Mouse (Mus musculus): Measurements from ENCODE around the gene Mblac1.
A peak's percentile ranks its signal among the peaks of the same experiment; 100 is the strongest.

Gene Mblac1

GRCm38 (mm10) chr5:138193771-138194727 lies at the start of gene Mblac1:
Gene Mblac1 (plus strand): TSS chr5:138194314.
- DNase-seq (ENCODE audit: low spot score) = peak; percentile 77

GRCm38 (mm10) chr5:138154390-138154789 lies 39.7 kb upstream of the Mblac1 start:
- no peak for DNase-seq (ENCODE audit: low spot score)

GRCm38 (mm10) chr5:138155443-138155976 lies 38.6 kb upstream of the Mblac1 start, which contains the start of gene Zfp113:
Gene Zfp113 (minus strand): TSS chr5:138155744.
- peak; percentile 66 for DNase-seq (ENCODE audit: low spot score)

GRCm38 (mm10) chr5:138160224-138160762 lies 33.8 kb upstream of the Mblac1 start:
- DNase-seq (ENCODE audit: low spot score) = no peak

GRCm38 (mm10) chr5:138160842-138161665 lies 33.1 kb upstream of the Mblac1 start, which contains the start of gene Cops6:
Gene Cops6 (plus strand): TSS chr5:138161071.
- peak; percentile 94 for DNase-seq (ENCODE audit: low spot score)

- no peak for DNase-seq (ENCODE audit: low spot score)
Measured at GRCm38 (mm10) chr5:138163046-138163445, 31.1 kb upstream of the Mblac1 start.

- DNase-seq (ENCODE audit: low spot score) = no peak
Measured at GRCm38 (mm10) chr5:138163610-138164009, 30.5 kb upstream of the Mblac1 start.

- DNase-seq (ENCODE audit: low spot score) = no peak
Measured at GRCm38 (mm10) chr5:138165594-138165993, 28.5 kb upstream of the Mblac1 start.

- peak; percentile 95 for DNase-seq (ENCODE audit: low spot score)
Measured at GRCm38 (mm10) chr5:138170936-138171561, 23.1 kb upstream of the Mblac1 start.

GRCm38 (mm10) chr5:138171695-138172491 lies 22.2 kb upstream of the Mblac1 start, which contains the start of the genes Ap4m1 and Mcm7:
Gene Ap4m1 (plus strand): TSS chr5:138172002.
Gene Mcm7 (minus strand): TSS chr5:138172422.
- DNase-seq (ENCODE audit: low spot score) = peak; percentile 95

GRCm38 (mm10) chr5:138173217-138173616 lies 20.9 kb upstream of the Mblac1 start:
- no peak for DNase-seq (ENCODE audit: low spot score)

GRCm38 (mm10) chr5:138186950-138187638 lies 7.0 kb upstream of the Mblac1 start, which contains the start of the genes Taf6 and Cnpy4:
Gene Taf6 (minus strand): TSS chr5:138187451.
Gene Cnpy4 (plus strand): TSS chr5:138187485.
- peak; percentile 77 for DNase-seq (ENCODE audit: low spot score)

GRCm38 (mm10) chr5:138187661-138188306 lies 6.3 kb upstream of the Mblac1 start:
- peak; percentile 23 for DNase-seq (ENCODE audit: low spot score)

GRCm38 (mm10) chr5:138194755-138195345 lies 736 bp downstream of the Mblac1 start:
- DNase-seq (ENCODE audit: low spot score) = peak; percentile 31

GRCm38 (mm10) chr5:138195463-138195862 lies 1.3 kb downstream of the Mblac1 start:
- DNase-seq (ENCODE audit: low spot score) = no peak

GRCm38 (mm10) chr5:138199576-138199975 lies 5.5 kb downstream of the Mblac1 start:
- no peak for DNase-seq (ENCODE audit: low spot score)

GRCm38 (mm10) chr5:138202086-138202485 lies 8.0 kb downstream of the Mblac1 start:
- no peak for DNase-seq (ENCODE audit: low spot score)

GRCm38 (mm10) chr5:138207253-138207652 lies 13.1 kb downstream of the Mblac1 start:
- DNase-seq (ENCODE audit: low spot score) = no peak

- DNase-seq (ENCODE audit: low spot score) = no peak
Measured at GRCm38 (mm10) chr5:138207873-138208272, 13.8 kb downstream of the Mblac1 start.

All from urinary bladder, postnatal 25 days (tissue).